Mouse (Mus musculus): Measurements from ENCODE around the gene St6galnac3.

DNA sequence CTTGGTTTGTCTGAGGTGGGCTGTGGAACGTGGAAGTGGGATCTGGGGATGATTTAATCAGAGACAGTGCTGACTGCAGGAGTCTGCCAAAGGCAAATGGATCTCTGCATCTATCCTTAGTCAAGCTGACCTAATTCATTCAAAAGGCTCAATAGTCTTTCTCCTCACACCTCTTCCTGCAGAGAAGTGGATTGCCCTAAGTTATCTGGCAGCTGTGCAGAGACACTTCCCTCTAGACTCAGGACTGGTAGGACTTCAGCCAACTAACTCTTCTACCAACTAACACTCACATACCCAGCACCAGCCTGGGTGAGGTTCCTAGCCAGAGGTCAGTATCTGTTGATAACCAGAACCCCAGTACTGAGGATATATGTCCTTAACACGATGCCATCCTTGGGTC lies 516.8 kb downstream of the St6galnac3 start:
- no peak for TF ChIP-seq MYOD1 (IDR thresholded peaks at IDR 0.05; ENCODE audit: control insufficient read depth, insufficient read length, low read depth)
- TF ChIP-seq CTCF (IDR thresholded peaks at IDR 0.05; ENCODE audit: control insufficient read depth, insufficient read depth, insufficient read length) = no peak
- TF ChIP-seq USF1 (IDR thresholded peaks at IDR 0.05; ENCODE audit: low read depth) = no peak
- no peak for TF ChIP-seq CEBPB (IDR thresholded peaks at IDR 0.05; ENCODE audit: low read depth)
